Mouse (Mus musculus): ENCODE measurements around the gene Mrps33.

DNA sequence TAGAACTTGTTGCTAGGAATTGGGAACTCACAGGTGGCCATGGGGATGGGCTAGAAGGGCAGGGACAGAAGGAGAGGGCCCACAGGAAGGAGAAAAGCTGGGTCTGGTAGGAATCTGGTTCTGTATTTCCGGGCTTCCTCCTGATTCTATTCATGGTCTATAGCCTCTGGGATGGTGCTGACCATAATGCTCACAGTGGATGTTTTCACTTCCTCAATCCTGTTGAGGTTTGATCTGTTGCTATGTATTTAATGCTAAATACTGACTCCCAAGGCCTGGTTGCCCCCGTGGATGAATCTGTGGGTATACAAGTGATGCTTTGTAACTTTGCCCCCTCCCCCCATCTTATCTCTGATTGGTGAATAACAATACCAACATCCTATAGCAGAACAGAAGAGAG, 36.8 kb upstream of the Mrps33 start:
- TF ChIP-seq MAFK (IDR thresholded peaks at IDR 0.05; ENCODE audit: insufficient read depth, low read depth, low read length), result no peak
- TF ChIP-seq CHD2 (IDR thresholded peaks at IDR 0.05; ENCODE audit: low read depth, low read length), result no peak
- no peak for TF ChIP-seq ZNF384 (IDR thresholded peaks at IDR 0.05; ENCODE audit: low read depth, low read length)
- no peak for TF ChIP-seq HCFC1 (IDR thresholded peaks at IDR 0.05; ENCODE audit: borderline replicate concordance, insufficient read depth, low read length)

Measured in ES-E14 (cell line).